Mouse (Mus musculus): Measurements from ENCODE around the gene Gm17334.

GRCm38 (mm10) chr11:53805786-53806185, 32.8 kb upstream of the Gm17334 start:
- no peak for TF ChIP-seq CTCF (IDR thresholded peaks at IDR 0.05; ENCODE audit: borderline replicate concordance, control insufficient read depth, extremely low read depth, insufficient read depth, low read length, poor library complexity)
- TF ChIP-seq POLR2A (IDR thresholded peaks at IDR 0.05; ENCODE audit: control insufficient read depth, extremely low read depth, insufficient read depth, low read length, poor library complexity): no peak

All from thymus, adult 2 months (tissue).